Mouse (Mus musculus) MEL (cell line): ENCODE results near the gene Nmrk1. TPM values are rescaled to one million over a fixed set of nuclear protein-coding genes. Genes with fewer than 3 reads are reported as not detected.
A peak's percentile ranks its signal among the peaks of the same experiment; 100 is the strongest.

ENCODE experiments used
- DNase-seq: peaks from one replicate; pipeline ENCODE4 v3.0.0; 2011; ENCODE audit warnings: low read depth, low spot score
- H3K27ac ChIP-seq: 2 replicates; pipeline ENCODE4 v1.5.1; 2012; ENCODE audit warnings: low read depth, mild to moderate bottlenecking, control low read depth, low read length, moderate library complexity; ENCODE audit not compliant: control insufficient read depth
- H3K27me3 ChIP-seq, 2 experiments: fragments of 150-350 bp in 1 of 2; sonication (generic) in 1 of 2; 2 replicates each; pipeline ENCODE4 v1.6.1; 2012; ENCODE audit warnings: low read length in 2 of 2, mild to moderate bottlenecking in 2 of 2, improper control_type of control experiment in 1 of 2, moderate library complexity in 1 of 2; ENCODE audit not compliant: insufficient read depth in 2 of 2, control insufficient read depth in 1 of 2
- H3K36me3 ChIP-seq, 2 experiments: 2 replicates each; pipeline ENCODE4 v1.6.1; 2012 to 2014; ENCODE audit warnings: low read length in 2 of 2, improper control_type of control experiment in 1 of 2, inconsistent platforms in 1 of 2, mild to moderate bottlenecking in 1 of 2; ENCODE audit not compliant: insufficient read depth in 2 of 2, control insufficient read depth in 1 of 2
- H3K4me1 ChIP-seq, 2 experiments: fragments of 150-350 bp in 1 of 2; sonication (generic) in 1 of 2; 2 replicates each; pipeline ENCODE4 v1.6.1; 2012; ENCODE audit warnings: low read length in 2 of 2, improper control_type of control experiment in 1 of 2, mild to moderate bottlenecking in 1 of 2; ENCODE audit not compliant: insufficient read depth in 2 of 2, control insufficient read depth in 1 of 2
- H3K4me3 ChIP-seq, 2 experiments: fragments of 150-350 bp in 1 of 2; sonication (generic) in 1 of 2; 2 replicates each; pipeline ENCODE4 v1.5.1; 2012; ENCODE audit warnings: low read depth in 2 of 2, low read length in 2 of 2, mild to moderate bottlenecking in 2 of 2, moderate library complexity in 2 of 2, control low read depth in 1 of 2, improper control_type of control experiment in 1 of 2; ENCODE audit not compliant: control insufficient read depth in 1 of 2, insufficient read depth in 1 of 2
- H3K79me2 ChIP-seq: 2 replicates; pipeline ENCODE4 v1.6.1; 2012; ENCODE audit warnings: mild to moderate bottlenecking, low read length, moderate library complexity; ENCODE audit not compliant: control insufficient read depth, poor library complexity, insufficient read depth
- H3K9ac ChIP-seq: 2 replicates; pipeline ENCODE4 v1.6.1; 2012; ENCODE audit warnings: low read depth, mild to moderate bottlenecking, control low read depth, low read length, moderate library complexity; ENCODE audit not compliant: control insufficient read depth, poor library complexity, severe bottlenecking
- H3K9me3 ChIP-seq: fragments of 150-350 bp; sonication (generic); replicated peaks from 2 replicates; pipeline ENCODE4 v1.6.1; 2012; ENCODE audit warnings: mild to moderate bottlenecking, low read length, improper control_type of control experiment, moderate library complexity; ENCODE audit not compliant: insufficient read depth
- BHLHE40 ChIP-seq: IDR thresholded peaks from 2 replicates; pipeline ENCODE4 v1.6.1; 2012; ENCODE audit warnings: low read depth, mild to moderate bottlenecking, inconsistent platforms, low read length, improper control_type of control experiment, borderline replicate concordance
- CHD1 ChIP-seq: IDR thresholded peaks from 2 replicates; pipeline ENCODE4 v1.6.1; 2012; ENCODE audit warnings: low read depth, mild to moderate bottlenecking, inconsistent platforms, low read length, improper control_type of control experiment
- CHD2 ChIP-seq: IDR thresholded peaks from 2 replicates; pipeline ENCODE4 v1.6.1; 2011; ENCODE audit warnings: low read length, improper control_type of control experiment
- CTCF ChIP-seq, 3 experiments: IDR thresholded peaks in 2 of 3; conservative IDR thresholded peaks in 1 of 3; 2 replicates each; pipeline ENCODE4 v1.5.1; 2011 to 2012; ENCODE audit warnings: low read length in 3 of 3, low read depth in 2 of 3, mild to moderate bottlenecking in 2 of 3, improper control_type of control experiment in 1 of 3, inconsistent platforms in 1 of 3, mixed read lengths in 1 of 3, moderate library complexity in 1 of 3; ENCODE audit not compliant: control insufficient read depth in 1 of 3, insufficient read depth in 1 of 3, poor library complexity in 1 of 3, severe bottlenecking in 1 of 3
- E2F4 ChIP-seq: IDR thresholded peaks from 2 replicates; pipeline ENCODE4 v1.6.1; 2011; ENCODE audit warnings: low read depth, low read length, improper control_type of control experiment, borderline replicate concordance
- ELF1 ChIP-seq: IDR thresholded peaks from 2 replicates; pipeline ENCODE4 v1.6.1; 2014; ENCODE audit warnings: low read depth, mild to moderate bottlenecking, inconsistent platforms, low read length, improper control_type of control experiment, moderate library complexity
- EP300 ChIP-seq, 2 experiments: IDR thresholded peaks; 2 replicates each; pipeline ENCODE4 v1.6.1; 2011; ENCODE audit warnings: improper control_type of control experiment in 2 of 2, low read length in 2 of 2, low read depth in 1 of 2, mild to moderate bottlenecking in 1 of 2
- ETS1 ChIP-seq: IDR thresholded peaks from 2 replicates; pipeline ENCODE4 v1.6.1; 2012; ENCODE audit warnings: low read depth, mild to moderate bottlenecking, inconsistent platforms, low read length, improper control_type of control experiment, moderate library complexity
- GABPA ChIP-seq: IDR thresholded peaks from 2 replicates; pipeline ENCODE4 v1.6.1; 2012; ENCODE audit warnings: low read depth, mild to moderate bottlenecking, inconsistent platforms, low read length, improper control_type of control experiment, moderate library complexity
- GATA1 ChIP-seq: IDR thresholded peaks from 2 replicates; pipeline ENCODE4 v1.6.1; 2011; ENCODE audit warnings: low read depth, low read length, improper control_type of control experiment
- HCFC1 ChIP-seq: IDR thresholded peaks from 2 replicates; pipeline ENCODE4 v1.6.1; 2012; ENCODE audit warnings: low read depth, mild to moderate bottlenecking, inconsistent platforms, low read length, improper control_type of control experiment, moderate library complexity
- JUND ChIP-seq: IDR thresholded peaks from 2 replicates; pipeline ENCODE4 v1.6.1; 2011; ENCODE audit warnings: low read depth, mild to moderate bottlenecking, improper control_type of control experiment, low read length
- KAT2A ChIP-seq: conservative IDR thresholded peaks from 2 replicates; pipeline ENCODE4 v1.6.1; 2012; ENCODE audit warnings: low read depth, low read length, improper control_type of control experiment, inconsistent platforms
- MAFK ChIP-seq: IDR thresholded peaks from 2 replicates; pipeline ENCODE4 v1.6.1; 2011; ENCODE audit warnings: low read depth, mild to moderate bottlenecking, low read length, improper control_type of control experiment, borderline replicate concordance
- MAX ChIP-seq: IDR thresholded peaks from 2 replicates; pipeline ENCODE4 v1.6.1; 2011; ENCODE audit warnings: low read length, improper control_type of control experiment
- MAZ ChIP-seq: IDR thresholded peaks from 2 replicates; pipeline ENCODE4 v1.6.1; 2012; ENCODE audit warnings: low read depth, mild to moderate bottlenecking, inconsistent platforms, low read length, improper control_type of control experiment
- MEF2A ChIP-seq: IDR thresholded peaks from 2 replicates; pipeline ENCODE4 v1.6.1; 2014; ENCODE audit warnings: low read depth, mild to moderate bottlenecking, inconsistent platforms, low read length, improper control_type of control experiment; ENCODE audit not compliant: poor library complexity, insufficient replicate concordance, severe bottlenecking; ENCODE audit errors: extremely low read depth
- MXI1 ChIP-seq: IDR thresholded peaks from 2 replicates; pipeline ENCODE4 v1.6.1; 2011; ENCODE audit warnings: mild to moderate bottlenecking, low read depth, low read length, improper control_type of control experiment
- MYB ChIP-seq: IDR thresholded peaks from 2 replicates; pipeline ENCODE4 v1.6.1; 2011; ENCODE audit warnings: mild to moderate bottlenecking, low read depth, low read length, improper control_type of control experiment
- MYC ChIP-seq: IDR thresholded peaks from 2 replicates; pipeline ENCODE4 v1.6.1; 2011; ENCODE audit warnings: low read depth, mild to moderate bottlenecking, low read length, improper control_type of control experiment, moderate library complexity
- NELFE ChIP-seq: IDR thresholded peaks from 2 replicates; pipeline ENCODE4 v1.6.1; 2011; ENCODE audit warnings: low read depth, low read length, improper control_type of control experiment
- NRF1 ChIP-seq: IDR thresholded peaks from 2 replicates; pipeline ENCODE4 v1.6.1; 2014; ENCODE audit warnings: low read depth, mild to moderate bottlenecking, inconsistent platforms, low read length, improper control_type of control experiment, moderate library complexity; ENCODE audit not compliant: poor library complexity, insufficient read depth, severe bottlenecking
- POLR2A ChIP-seq, 2 experiments: IDR thresholded peaks; 2 replicates each; pipeline ENCODE4 v1.6.1; 2011 to 2012; ENCODE audit warnings: low read length in 2 of 2, mild to moderate bottlenecking in 2 of 2, control low read depth in 1 of 2, improper control_type of control experiment in 1 of 2, low read depth in 1 of 2, moderate library complexity in 1 of 2; ENCODE audit not compliant: control insufficient read depth in 1 of 2, insufficient read depth in 1 of 2, poor library complexity in 1 of 2
- POLR2AphosphoS2 ChIP-seq: IDR thresholded peaks from 2 replicates; pipeline ENCODE4 v1.6.1; 2011; ENCODE audit warnings: low read length, improper control_type of control experiment
- POLR2AphosphoS5 ChIP-seq: IDR thresholded peaks from 2 replicates; pipeline ENCODE4 v1.6.1; 2012; ENCODE audit warnings: low read depth, borderline replicate concordance, mild to moderate bottlenecking, inconsistent platforms, low read length, moderate library complexity, mixed read lengths
- RAD21 ChIP-seq: IDR thresholded peaks from 2 replicates; pipeline ENCODE4 v1.6.1; 2011; ENCODE audit warnings: mild to moderate bottlenecking, low read depth, low read length, improper control_type of control experiment
- RCOR1 ChIP-seq: IDR thresholded peaks from 2 replicates; pipeline ENCODE4 v1.6.1; 2012; ENCODE audit warnings: low read depth, mild to moderate bottlenecking, inconsistent platforms, low read length, improper control_type of control experiment
- SIN3A ChIP-seq: IDR thresholded peaks from 2 replicates; pipeline ENCODE4 v1.6.1; 2012; ENCODE audit warnings: low read length, improper control_type of control experiment, inconsistent platforms
- SMC3 ChIP-seq: IDR thresholded peaks from 2 replicates; pipeline ENCODE4 v1.6.1; 2011; ENCODE audit warnings: low read depth, low read length, improper control_type of control experiment
- TAL1 ChIP-seq: IDR thresholded peaks from 2 replicates; pipeline ENCODE4 v1.6.1; 2012; ENCODE audit warnings: mild to moderate bottlenecking, inconsistent platforms, low read length, moderate library complexity, mixed read lengths
- TBP ChIP-seq: IDR thresholded peaks from 2 replicates; pipeline ENCODE4 v1.8.0; 2011; ENCODE audit warnings: low read depth, low read length, improper control_type of control experiment
- TCF12 ChIP-seq: IDR thresholded peaks from 2 replicates; pipeline ENCODE4 v1.6.1; 2014; ENCODE audit warnings: low read depth, mild to moderate bottlenecking, inconsistent platforms, low read length, improper control_type of control experiment, moderate library complexity
- USF1 ChIP-seq: IDR thresholded peaks from 2 replicates; pipeline ENCODE4 v1.6.1; 2014; ENCODE audit warnings: low read depth, mild to moderate bottlenecking, inconsistent platforms, low read length, improper control_type of control experiment, moderate library complexity
- USF2 ChIP-seq, 2 experiments: IDR thresholded peaks; 2 replicates each; pipeline ENCODE4 v1.6.1; 2011 to 2012; ENCODE audit warnings: improper control_type of control experiment in 2 of 2, low read length in 2 of 2, borderline replicate concordance in 1 of 2, inconsistent platforms in 1 of 2, low read depth in 1 of 2, mild to moderate bottlenecking in 1 of 2; ENCODE audit not compliant: insufficient read depth in 1 of 2
- ZC3H11A ChIP-seq: IDR thresholded peaks from 2 replicates; pipeline ENCODE4 v1.6.1; 2012; ENCODE audit warnings: low read depth, mild to moderate bottlenecking, inconsistent platforms, low read length, improper control_type of control experiment
- ZKSCAN1 ChIP-seq: IDR thresholded peaks from 2 replicates; pipeline ENCODE4 v1.6.1; 2012; ENCODE audit warnings: low read depth, mild to moderate bottlenecking, inconsistent platforms, low read length, improper control_type of control experiment, moderate library complexity
- ZMIZ1 ChIP-seq: IDR thresholded peaks from 2 replicates; pipeline ENCODE4 v1.6.1; 2012; ENCODE audit warnings: low read depth, mild to moderate bottlenecking, inconsistent platforms, low read length, improper control_type of control experiment, moderate library complexity
- ZNF384 ChIP-seq: IDR thresholded peaks from 2 replicates; pipeline ENCODE4 v1.6.1; 2012; ENCODE audit warnings: low read depth, mild to moderate bottlenecking, inconsistent platforms, low read length, improper control_type of control experiment
- polyA plus RNA-seq, 2 experiments: library from polyadenylated mRNA; stranded (reverse) in 1 of 2; unstranded in 1 of 2; fragments of >175 nt in 1 of 2; fragments of >200 nt in 1 of 2; gene quantifications; 2 replicates each; pipeline versions ENCODE4 v1.2.1 to v1.2.4; 2012; ENCODE audit warnings: low replicate concordance in 2 of 2, low read depth in 1 of 2; ENCODE audit not compliant: insufficient read length in 2 of 2, insufficient read depth in 1 of 2, missing spikeins in 1 of 2
- total RNA-seq: library from RNA; depleted of rRNA; stranded (reverse); fragments of 300-350 nt; gene quantifications from 2 replicates; pipeline ENCODE4 v1.2.3, GENCODE M21; 2012

The Nmrk1 gene
- total and polyA plus RNA-seq, 3 experiments, result 18.5 to 22.5 TPM; not detected in 1

DNA sequence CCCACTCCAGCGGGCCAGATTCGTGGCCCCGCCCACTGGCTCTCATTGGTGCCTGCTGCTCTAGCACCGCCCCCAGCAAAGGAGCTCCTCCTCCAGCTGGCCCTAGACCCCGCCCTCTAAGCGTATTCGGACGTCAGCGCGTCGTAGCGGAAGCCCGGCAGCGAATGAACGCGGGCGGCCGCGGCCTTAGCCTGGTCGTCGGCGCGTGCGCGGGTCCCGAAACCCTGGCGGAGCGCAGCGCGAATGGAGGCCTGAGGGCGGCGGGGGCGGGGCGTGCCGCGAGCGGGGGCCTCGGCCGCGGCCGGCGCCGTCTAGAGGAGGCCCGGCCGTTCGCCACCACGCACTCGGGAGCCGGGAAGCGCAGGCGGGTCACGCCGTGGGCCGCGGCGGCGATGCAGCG, 38.9 kb downstream of the Nmrk1 start, which contains the start of gene Carnmt1:
Carnmt1 (plus strand) TSS at position 157 of the 400 bp plus-strand sequence.
- Histone ChIP-seq H3K79me2 (peaks cover 38% of the 10 kb centered on the region), H3K27me3 (no peaks in the 10 kb centered on the region), H3K4me1 (peaks cover 8 to 23% of the 10 kb centered on the region in 2 experiments), H3K9ac (peak within 1 kb of the TSS; percentile 98), H3K36me3 (peaks cover 2 to 15% of the 10 kb centered on the region in 2 experiments), H3K9me3 (no peaks in the 10 kb centered on the region), H3K4me3 (peak within 1 kb of the TSS; percentile 99 to 100), H3K27ac (peak within 1 kb of the TSS; percentile 34)
- DNase-seq, result peak; percentile 97
- TF ChIP-seq CTCF (IDR thresholded peaks at IDR 0.05 in 2 of 3, conservative IDR thresholded peaks at IDR 0.05 in 1 of 3; ENCODE audit: control insufficient read depth in 1 of 3, insufficient read depth in 1 of 3, low read depth in 2 of 3, low read length in 3 of 3, poor library complexity in 1 of 3, severe bottlenecking in 1 of 3), result 0 out of 6 replicates have a peak, but pooled peaks of 1 of the 3 experiments have one; percentile 6
- TF ChIP-seq POLR2AphosphoS2, result no peak
- no peak for TF ChIP-seq ETS1
- no peak for TF ChIP-seq MEF2A
- no peak for TF ChIP-seq JUND
- no peak; the same call in none of the 2 replicates for TF ChIP-seq SIN3A
- no peak for TF ChIP-seq MYC
- TF ChIP-seq EP300 (IDR thresholded peaks at IDR 0.05; ENCODE audit: low read depth in 1 of 2, low read length in 2 of 2), result no peak
- TF ChIP-seq MAX, result no peak
- no peak for TF ChIP-seq POLR2AphosphoS5
- TF ChIP-seq GATA1, result no peak
- no peak for TF ChIP-seq TBP
- no peak for TF ChIP-seq ZNF384
- TF ChIP-seq TCF12, result 0 out of 2 replicates have a peak, but pooled peaks have one; percentile 23
- TF ChIP-seq USF2 (IDR thresholded peaks at IDR 0.05; ENCODE audit: borderline replicate concordance in 1 of 2, insufficient read depth in 1 of 2, low read depth in 1 of 2, low read length in 2 of 2), result no peak
- no peak for TF ChIP-seq GABPA
- no peak; the same call in 1 of the 2 replicates for TF ChIP-seq MAZ
- TF ChIP-seq USF1, result no peak
- no peak; the same call in 1 of the 2 replicates for TF ChIP-seq NELFE
- TF ChIP-seq BHLHE40, result no peak
- TF ChIP-seq TAL1, result no peak
- TF ChIP-seq CHD2, result no peak
- peak; percentile 84 for TF ChIP-seq NRF1
- no peak for TF ChIP-seq E2F4
- no peak for TF ChIP-seq CHD1
- no peak for TF ChIP-seq ZKSCAN1
- TF ChIP-seq MYB, result no peak
- TF ChIP-seq RAD21, result no peak
- peak; percentile 35 to 76; a peak in 3 of 4 replicates for TF ChIP-seq POLR2A (IDR thresholded peaks at IDR 0.05; ENCODE audit: control insufficient read depth in 1 of 2, insufficient read depth in 1 of 2, low read depth in 1 of 2, low read length in 2 of 2, poor library complexity in 1 of 2)
- TF ChIP-seq HCFC1, result peak; percentile 68; the same call in 1 of the 2 replicates
- TF ChIP-seq MAFK, result no peak
- no peak for TF ChIP-seq RCOR1
- no peak for TF ChIP-seq SMC3
- peak; percentile 70 for TF ChIP-seq ELF1
- no peak for TF ChIP-seq ZMIZ1
- TF ChIP-seq MXI1, result 0 out of 2 replicates have a peak, but pooled peaks have one; percentile 13
- TF ChIP-seq ZC3H11A, result no peak
- no peak for TF ChIP-seq KAT2A
